Mouse (Mus musculus) cerebellum, adult 11 months (tissue): ENCODE measurements around the gene Hoxb13.
A peak's percentile ranks its signal among the peaks of the same experiment; 100 is the strongest.

Experiments used
- DNase-seq: peaks from one replicate; pipeline ENCODE4 v3.0.0; 2022

Gene Hoxb13

DNA sequence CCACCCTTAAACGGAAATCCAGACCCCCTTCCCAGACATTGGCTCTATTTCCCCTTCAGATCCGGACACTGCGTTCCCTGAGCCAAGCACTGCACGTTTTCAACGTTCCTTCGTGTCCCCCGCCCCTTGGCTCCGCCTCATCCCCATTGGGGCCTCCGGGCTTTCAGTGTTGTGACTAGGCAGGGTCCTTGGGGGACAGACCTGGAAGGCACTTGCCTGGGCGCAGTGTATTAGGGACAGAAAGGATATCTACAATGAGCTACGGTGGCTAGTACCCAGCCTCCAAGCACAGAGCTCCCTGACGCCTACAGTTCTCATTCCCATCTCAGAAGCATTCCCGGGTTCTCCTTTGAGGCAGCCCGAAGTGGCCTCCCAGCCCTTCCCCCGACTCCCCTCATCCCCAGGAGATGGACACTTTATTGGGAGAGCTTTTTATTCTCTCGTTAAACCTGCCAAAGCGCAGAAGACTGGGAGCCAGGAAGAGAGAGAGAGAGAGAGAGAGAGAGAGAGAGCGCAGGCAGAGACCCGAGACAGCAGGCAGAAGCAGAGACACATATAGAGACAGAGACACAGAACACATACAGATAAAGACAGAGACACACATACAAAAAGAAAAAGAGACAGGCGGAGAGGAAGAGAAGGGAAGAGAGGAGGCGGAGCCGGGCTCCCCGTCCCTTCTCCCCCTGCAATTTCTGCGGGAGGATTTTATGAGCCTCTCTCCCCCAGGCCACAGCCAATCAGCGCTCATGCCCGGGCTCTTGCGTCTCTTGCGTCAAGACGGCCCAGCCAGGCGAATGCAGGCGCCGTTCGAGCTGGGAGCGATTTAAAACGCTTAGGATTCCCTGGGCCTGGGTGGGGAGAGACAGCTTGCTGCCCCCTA, at the start of gene Hoxb13:
Gene Hoxb13 (plus strand): TSS at position 796 of the 880 bp plus-strand sequence.
- DNase-seq = no peak

DNA sequence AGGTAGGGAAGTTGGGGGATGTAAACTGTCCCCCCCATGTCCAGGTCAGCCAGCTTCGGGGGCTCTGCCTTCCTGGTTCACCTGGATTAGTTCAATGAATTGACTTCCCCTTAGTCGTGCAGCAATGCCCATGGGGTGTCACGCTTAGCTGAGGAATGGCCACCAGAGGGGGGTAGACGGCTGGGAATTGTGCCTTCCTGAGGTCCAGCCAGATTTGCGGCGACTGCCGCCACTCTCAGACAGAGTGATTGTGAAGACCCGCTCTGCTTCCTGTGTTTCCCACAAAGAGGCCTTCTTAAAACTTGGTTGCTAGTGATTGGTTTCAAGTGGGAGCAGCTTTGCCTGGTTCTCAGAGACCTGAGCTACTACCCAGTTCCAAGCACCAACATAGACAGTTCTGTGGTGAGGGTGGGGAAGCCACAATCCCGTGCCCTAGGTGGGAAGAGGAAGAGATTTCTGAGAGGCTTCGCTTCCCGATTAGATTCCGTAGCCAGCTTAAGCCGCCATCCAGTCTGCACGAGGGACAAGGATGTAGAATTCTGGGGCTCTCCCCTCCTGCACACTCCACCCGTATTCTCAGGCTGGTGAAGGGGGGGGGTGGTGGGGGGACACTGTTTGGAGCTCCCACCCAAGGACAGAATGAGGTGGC, 48.4 kb upstream of the Hoxb13 start:
- DNase-seq = peak; percentile 16

DNA sequence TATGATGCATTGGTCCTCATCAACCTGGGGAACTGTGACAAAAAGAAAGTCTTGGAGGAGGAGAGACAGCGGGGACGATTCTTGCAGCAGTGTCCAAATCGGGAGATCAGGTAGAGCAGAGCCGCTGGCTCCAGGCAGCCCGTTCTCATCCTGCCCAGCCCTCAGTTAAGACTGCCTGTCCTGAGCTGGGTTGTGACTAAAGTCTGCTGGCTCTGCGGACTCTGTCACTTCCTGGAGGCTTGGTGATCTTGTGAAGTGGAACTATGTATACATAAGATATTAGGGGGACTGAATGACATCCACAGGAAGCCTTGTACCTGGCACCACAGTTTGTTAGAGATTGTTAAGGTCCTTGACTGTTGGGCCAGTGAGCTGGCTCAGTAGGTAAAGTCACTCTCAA, 46.6 kb upstream of the Hoxb13 start:
- no peak for DNase-seq

DNA sequence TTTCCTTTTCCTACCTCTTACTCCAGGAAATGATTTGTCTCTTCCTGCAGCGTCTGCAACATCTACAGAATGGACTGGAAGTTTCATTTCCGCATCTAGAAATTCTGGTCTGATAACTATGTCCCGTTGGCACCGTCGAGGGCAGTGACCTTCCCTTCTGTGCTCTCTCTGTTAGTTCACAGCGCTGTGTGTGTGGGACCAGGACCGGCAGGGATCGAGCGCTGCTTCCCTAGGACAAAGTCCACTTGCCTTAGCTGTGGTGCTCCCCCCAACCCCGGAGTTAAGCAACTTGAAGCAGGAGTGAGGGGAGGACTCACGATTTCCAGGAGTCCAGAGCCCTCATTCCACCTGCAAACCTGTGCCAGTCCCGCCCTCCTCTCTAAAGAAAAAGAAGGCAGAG, 29.3 kb upstream of the Hoxb13 start:
- DNase-seq = no peak

DNA sequence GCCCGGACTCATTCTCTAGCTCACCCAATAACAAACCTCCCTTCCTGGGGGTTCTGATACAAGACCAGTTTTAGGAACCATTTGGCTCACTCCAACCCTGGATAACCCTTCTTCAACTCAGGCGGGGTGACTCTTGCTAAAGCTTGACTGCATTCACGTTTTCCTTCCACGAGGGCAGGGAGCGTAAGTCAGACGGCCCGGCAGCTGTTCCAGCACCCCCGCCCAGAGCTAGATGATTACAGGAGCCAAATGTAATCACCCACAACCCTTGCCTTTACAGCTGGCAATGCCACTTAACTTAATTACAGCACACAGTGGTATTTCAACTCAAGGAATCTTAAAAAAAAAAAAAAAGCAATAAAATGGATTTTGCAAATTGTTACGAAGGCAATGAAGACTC, 26.0 kb upstream of the Hoxb13 start:
- no peak for DNase-seq

DNA sequence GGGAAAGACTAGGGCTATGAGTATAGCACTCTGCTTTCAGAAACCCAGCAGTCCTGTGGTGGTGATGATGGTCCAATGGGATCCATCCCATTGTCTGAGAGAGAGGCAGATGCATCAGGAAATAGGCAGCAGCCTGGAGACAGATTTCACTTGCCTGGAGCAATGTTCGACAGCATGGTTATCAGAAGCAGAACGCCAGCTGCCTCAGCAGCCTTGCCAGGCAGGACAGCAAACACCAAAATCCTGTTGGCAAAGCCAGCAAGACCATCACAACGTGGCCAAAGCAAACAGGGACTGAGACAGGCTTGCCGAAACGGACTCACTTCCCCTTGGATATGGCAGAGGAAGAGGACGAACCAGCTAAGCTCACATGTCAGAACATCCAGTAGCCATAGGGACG, 25.1 kb upstream of the Hoxb13 start:
- no peak for DNase-seq

DNA sequence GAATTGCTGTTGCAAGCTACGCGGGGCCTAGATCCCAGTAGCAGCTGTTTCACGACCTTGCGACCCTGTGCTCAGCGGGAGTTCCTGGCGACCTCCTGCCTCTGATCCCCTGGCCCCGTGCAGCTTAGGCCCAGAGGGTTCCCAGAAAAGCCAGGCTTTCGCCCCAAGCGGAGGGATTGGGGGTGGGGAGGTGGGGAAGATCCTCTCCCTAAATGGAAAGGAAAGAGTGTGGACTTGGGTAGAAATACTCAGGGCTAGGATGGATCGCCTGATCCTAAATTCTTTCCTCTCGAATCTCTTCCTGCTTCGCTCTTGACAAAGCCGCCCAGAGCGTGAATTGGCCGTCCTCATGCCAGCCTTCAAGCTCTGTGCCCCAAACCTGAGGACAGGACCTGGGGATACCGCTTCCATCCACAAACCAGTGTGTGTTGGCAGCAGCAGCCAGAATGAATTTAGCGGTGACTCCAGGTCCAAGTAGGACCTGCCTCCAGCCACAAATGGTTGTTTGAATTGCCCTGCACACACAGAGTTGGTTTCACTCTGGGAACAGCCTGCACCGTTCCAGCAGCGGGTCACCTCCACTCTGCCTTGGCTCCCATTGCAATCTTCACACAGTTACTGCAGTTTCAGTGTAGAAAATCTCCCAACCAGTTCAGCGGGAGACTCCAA, 23.3 kb upstream of the Hoxb13 start:
- no peak for DNase-seq

DNA sequence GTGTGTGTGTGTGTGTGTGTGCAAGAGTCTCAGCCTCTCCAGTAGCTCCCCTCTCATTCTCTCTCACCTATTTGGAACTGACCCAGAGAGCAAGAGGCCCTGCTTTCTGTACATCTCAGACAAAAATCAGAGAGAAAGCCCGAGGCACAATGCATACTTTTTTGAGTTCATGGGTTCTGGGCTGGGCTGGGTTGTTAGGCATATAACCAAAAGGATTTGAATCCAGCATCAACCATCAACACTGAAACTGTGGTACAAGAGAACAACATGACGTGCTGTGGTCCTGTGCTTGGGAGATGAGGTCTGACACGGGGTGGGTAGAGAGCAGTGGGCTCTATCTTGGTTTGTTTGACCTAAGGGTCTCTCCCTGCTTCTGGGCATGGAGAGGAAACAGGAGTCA, 22.5 kb upstream of the Hoxb13 start:
- no peak for DNase-seq

DNA sequence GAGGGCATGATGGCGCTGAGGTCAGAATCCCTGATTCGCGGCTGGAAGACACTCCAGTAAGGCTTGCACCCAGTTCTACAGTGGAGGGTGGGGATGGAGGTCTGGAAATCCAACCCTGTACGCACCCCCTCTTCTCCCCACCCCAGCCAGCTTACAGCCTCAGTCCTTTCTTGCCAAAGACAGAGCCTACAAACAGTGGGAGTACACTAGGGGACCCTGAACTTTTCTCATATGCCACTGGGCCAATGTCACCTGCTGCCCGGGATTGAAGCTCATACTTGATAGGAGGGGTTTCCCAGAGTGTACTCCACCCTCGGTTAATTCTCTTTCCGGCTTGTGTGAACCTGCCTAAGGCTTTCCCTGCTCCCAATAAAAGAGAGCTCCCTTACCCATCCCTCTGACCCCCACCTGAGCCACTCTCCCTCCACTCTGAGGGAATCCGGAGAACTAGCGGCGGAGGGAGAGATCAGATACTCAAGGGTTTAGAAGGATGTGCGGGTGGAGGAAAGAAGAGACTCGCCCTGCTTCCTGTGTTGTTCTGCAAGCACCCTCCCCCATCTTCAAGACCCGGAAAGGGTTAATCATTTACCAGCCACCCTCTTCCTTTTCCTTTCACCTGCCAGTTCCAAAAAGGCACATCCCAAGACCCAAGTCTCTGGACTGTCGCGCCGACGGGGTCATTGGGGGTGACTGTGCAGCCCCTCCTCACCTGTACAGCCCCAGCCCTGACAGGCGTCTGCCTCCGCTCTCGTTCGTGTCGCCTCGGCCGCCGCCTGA, 21.4 kb upstream of the Hoxb13 start:
- DNase-seq = no peak

DNA sequence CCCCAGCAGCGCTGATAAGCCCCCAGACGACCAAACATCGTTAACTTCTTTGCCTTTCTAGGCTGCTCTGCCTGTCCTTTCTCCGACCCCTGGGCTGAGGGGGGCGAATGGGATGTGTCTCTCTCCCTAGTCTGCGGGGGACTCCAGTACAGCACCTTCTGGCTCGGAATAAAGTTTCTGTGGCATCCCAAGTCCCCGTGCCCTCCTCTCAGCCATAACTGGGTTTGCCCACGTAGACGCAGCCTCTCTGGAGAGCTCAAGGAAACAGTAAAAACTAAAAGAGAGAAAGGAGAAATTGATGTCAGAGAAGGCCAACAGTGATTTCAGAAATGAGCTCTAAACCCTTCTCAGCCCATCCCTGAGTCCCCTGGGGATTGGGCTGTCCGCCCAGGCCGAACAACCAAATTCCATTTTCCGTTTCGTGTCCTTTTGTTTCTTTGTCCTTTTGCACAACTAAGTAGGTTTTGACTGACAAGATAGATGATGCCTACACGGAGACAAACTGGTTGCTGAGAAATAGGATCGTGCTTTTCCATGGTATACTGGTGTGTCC, 20.8 kb upstream of the Hoxb13 start:
- no peak for DNase-seq

DNA sequence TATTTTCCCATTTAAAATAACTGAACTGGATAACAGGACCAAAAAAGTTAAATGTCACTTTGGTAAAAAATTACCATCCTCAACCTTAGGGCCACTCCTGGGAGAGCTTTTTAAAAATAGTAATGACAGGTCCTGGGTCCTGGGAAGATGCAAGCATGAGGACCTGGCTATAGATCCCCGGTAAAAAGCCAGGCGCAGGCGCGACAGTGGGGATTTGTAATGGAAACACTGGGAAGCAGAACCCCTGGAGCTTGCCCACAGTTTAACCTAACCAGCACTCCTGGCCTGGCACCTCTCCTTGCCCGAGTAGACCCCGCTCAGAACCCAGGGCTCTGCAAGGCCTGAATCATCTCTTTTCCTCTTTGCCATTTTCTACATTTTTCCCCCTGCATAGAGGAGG, 19.2 kb upstream of the Hoxb13 start:
- DNase-seq = no peak

DNA sequence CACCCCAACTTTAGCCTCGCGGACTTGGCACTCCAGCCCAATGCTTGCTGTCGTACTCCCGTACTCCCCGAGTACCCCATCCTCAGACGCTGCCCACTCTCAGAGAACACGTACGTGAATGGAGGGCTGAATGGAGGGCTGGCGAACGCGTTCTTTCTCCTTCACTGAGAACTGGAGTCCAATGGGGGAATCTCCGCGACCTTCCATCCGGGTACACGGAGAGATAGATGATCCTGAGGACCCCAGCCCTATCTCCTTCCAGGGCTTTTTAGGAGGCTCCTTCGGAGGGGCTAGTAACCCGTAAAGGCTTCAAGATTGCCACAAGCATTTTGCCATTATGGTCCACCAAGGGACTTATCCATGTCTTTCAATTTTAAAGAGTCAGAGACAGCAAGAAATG, 18.6 kb upstream of the Hoxb13 start:
- no peak for DNase-seq

DNA sequence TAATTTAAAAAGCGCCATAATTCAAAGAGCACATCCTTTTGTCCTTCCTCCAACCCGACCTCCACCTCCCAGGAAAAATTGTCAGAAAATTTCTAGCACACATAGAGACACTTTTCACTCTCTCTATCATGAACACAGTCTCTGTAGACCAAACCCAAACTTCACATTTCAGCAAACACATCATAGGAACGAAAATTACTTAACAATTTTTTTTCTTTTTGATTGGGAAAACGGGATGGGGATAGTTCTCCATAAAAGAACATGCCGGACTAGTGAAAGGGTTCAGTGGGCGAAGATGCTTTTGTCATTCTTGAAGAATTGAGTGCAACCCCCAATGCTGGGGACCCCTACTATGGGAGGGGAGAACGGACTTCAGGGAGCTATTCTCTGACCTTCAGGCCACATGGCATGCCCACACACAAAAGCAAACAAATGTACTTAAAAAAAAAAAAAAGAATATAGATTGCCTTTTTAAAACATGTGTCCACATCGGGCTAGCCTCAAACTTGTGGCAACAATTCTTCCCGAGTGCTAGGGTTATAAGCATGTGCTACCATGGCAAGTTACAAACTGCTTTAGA, 18.1 kb upstream of the Hoxb13 start:
- no peak for DNase-seq

DNA sequence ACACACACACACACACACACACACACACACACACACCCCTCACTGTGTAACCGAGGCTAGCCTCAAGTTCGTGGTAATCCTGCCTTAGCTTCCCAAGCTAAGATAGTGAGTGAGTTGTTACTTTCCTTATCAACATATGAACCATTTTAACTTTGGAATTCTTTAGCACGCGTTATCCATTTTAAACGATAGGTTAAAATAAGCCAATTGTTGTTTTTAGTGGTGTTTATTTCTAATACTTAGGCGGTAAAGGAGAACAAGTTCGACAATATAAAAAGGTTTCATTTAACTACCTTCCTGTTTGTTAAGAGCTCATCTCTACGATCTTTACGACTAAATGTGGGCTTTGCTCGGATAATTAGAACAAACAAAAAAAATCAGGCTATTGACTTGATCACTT, 17.3 kb upstream of the Hoxb13 start:
- no peak for DNase-seq

DNA sequence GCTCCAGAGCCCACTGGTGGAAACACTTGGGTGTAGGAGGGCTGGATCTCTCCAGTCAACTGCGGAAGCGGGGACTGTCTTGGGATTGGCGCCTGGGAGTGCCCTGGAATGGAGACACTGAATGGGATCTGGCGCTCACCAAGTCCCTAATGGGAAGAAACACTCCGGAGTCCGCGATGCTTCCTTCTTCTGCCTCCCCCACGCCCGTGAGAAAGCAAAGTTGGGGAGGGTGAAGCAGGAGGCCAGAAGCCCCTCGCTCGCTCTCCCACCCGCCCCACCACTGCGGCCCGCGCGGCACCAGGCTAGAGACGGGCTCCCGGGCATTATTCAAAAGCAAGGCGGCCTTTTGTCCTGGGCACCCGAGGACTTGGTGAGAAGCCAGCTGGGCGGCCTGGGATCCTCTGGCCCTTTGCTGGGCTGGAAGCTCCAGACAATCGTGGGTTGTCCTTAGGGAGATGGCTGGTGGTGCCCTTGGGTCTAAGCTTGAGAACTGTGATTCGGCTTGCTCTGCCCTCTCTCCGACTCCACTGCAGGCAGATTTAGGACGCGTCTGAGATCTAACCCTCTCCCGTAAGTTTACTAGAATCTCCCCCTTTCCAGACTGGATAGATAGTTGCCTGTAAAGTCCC, 16.5 kb upstream of the Hoxb13 start:
- no peak for DNase-seq

DNA sequence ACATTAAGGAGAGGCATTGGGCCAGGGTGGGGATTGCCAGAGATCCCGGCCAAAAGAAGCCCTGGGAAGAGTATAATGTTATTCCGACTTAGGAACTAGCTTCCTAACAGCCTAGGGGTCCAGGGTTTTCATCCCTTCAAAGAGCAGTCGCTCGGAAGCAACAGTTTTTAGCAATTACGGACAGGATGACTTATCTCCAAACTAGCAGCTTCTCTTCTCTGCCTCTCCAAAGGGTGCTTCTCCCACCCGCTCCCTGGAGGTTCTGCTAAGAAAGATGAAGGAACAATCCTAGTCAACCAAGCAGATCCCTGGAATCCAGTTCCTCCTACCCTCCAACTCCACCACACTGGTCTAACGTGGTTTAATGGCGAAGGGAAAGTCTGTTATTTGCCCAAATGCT, 15.8 kb upstream of the Hoxb13 start:
- DNase-seq = no peak

DNA sequence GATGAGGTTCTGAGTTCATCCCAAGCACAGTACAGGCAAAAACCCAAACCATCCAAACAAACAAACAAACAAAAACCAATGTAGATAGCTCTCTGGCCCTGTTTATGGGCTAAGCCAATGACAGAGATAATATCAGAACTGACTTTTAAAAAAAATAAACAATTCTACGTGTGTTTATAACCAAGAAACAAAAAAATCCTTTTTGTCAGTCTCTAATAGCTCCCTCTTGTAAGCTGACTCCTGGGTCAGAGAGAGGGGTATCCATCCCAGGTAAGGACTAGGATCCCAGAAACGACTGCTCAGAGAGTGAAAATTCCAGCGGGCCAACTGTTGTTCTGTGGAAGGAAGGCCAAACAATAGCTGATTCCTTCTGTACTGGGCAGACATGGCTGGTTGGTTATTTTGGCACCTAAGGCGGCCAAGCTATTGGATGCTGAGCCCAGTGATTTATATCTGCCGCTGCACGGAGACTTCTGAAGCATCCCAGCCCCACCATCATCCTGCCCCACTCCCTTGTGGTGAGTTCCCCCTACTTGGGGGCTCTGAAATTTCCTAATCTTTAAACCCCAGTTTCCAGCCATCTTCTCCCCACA, 15.1 kb upstream of the Hoxb13 start:
- DNase-seq = no peak

DNA sequence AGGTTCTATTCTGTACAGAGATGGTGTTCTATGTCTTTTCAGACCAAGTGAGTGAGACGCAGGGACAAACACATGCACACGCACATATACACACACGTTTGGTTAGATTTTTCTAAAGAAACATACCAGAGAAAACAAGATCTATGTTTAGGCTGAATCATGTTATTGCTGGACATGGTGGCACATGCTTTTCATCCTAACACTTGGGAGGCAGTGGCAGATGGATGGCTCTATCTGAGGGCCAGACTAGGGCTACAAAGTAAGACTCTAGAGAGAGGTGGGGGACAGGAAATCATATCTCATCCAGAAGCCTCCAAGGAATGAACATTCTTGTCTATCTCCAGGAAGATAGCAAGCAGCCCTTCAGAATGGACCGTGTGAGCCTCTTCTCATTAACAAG, 13.1 kb upstream of the Hoxb13 start:
- no peak for DNase-seq

DNA sequence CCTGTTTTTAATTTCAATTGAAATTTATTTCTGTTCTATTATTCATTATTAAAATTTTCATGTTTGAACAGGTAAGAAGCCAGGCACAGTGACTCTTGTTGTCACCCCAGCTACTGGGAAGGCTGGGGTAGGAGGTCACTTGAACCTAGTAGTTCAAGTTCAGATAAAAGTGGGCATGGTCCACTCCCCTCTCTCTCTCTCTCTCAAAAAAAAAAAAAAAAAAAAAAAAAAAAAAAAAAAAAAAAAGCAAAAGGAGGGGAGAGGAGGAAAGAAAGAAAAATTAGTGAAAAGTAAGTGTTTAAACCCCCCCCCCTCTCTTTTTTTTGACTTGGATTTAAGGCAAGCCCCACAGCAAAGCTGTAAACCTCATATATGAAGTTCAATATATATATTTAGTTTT, 9.9 kb upstream of the Hoxb13 start:
- DNase-seq = no peak

DNA sequence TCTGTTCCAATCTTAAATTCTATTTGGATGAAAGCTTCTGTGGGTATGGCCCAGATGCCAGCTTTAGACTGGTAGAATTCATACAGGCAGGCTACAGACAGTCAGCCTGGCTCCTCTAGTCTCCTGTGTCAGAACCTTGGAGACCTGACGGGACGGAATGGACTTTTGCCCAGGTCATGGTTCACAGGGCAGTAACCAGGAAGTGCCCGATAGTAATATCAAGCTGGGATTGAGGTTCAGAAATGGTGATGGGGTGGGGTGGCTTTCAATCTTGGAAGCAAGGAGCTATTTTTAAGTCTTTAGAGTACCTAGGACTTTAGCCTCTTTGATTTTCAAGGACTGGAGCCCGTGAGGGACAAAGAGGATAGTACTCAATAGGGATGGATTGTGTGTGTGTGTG, 6.8 kb upstream of the Hoxb13 start:
- DNase-seq = no peak

DNA sequence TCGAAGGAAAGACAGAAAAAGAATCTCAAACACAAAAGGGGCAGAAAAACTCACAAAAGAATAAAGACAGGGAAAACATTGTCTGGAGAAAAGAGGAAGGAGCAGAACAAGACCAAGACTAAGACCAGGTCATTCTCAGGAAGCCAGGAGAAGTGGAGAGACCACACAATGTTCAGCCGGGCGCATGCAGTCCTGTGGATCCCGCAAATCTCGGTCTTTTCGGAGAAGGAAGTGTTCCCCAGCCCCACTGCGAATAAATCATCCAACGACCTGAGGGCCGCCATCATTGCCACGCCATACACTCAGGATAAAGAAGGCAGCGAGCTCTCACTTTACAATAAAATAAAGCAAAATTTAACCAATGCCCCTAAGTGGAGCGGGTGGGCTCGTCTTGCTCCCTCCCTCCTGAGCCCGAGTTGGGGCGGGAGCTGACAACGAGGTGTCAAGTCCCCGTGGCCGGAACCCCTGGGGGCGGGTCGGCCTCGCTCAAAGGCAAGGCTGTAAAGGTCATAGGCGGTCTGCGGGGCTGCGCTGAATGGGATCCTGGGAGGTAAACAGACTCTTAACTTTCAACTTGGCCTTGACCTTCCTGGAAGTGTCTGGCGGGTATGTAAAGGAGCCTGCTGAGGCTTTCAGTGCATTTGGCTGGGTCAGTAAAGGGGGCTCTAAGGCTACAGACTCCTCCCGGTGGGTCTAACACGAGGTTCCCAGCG, 4.2 kb upstream of the Hoxb13 start:
- no peak for DNase-seq
